In genomic region chr6:30572456-30573311, GRCm38 (mm10) we compare ENCODE assay signal across 10 mouse cellular contexts. TPM values are rescaled to one million over a fixed set of nuclear protein-coding genes. Genes with fewer than 3 reads are reported as not detected.
A peak's percentile ranks its signal among the peaks of the same experiment; 100 is the strongest.
DNase-seq lines count a peak whose midpoint lies in the region; ATAC-seq and TF ChIP-seq lines count a peak whose summit lies in the region.
"Had no signal": no experiment of that assay in that cellular context is flagged by ENCODE, and none has a peak within 500 bp of the region (broad histone marks: within the 10 kb centered on the region; RNA-seq: fewer than 3 reads in every experiment).

No protein-coding gene starts in this region.

- H3K9me3 ChIP-seq in embryonic facial prominence, embryonic 12.5 days: no peaks in the 10 kb centered on the region
- no peaks in the 10 kb centered on the region for H3K9me3 ChIP-seq in heart, embryonic 14.5 days (ENCODE audit: control insufficient read depth, low read length)
- no peaks in the 10 kb centered on the region for H3K9me3 ChIP-seq in midbrain, embryonic 10.5 days (replicated peaks)
- no peaks in the 10 kb centered on the region for H3K9me3 ChIP-seq in stomach, postnatal 0 days (ENCODE audit: control insufficient read depth, low read length)

- peak; percentile 39 for DNase-seq in ES-CJ7 (ENCODE audit: low read depth, low spot score)
- peak; percentile 69 to 84 for DNase-seq in left cerebral cortex, adult 18-20 months (ENCODE audit: low spot score in 2 of 2)
- peak; percentile 81 for DNase-seq in midbrain, embryonic 10.5 days (ENCODE audit: low spot score)
- DNase-seq in stomach, postnatal 0 days (ENCODE audit: low spot score): peak; percentile 39
- no peak for DNase-seq in kidney, postnatal 25 days
- no peak for DNase-seq in adrenal gland, adult 2 months

- H3K27ac ChIP-seq in embryonic facial prominence, embryonic 12.5 days: peak overlapping the region; percentile 85
- peak overlapping the region; percentile 93 for H3K27ac ChIP-seq in heart, embryonic 14.5 days (replicated peaks in 1 of 2; ENCODE audit: control insufficient read depth in 1 of 2, insufficient read depth in 1 of 2, low read depth in 2 of 2, low read length in 2 of 2)
- H3K27ac ChIP-seq in midbrain, embryonic 10.5 days (replicated peaks): peak overlapping the region; percentile 81
- H3K27ac ChIP-seq in stomach, postnatal 0 days (replicated peaks): 0 out of 2 replicates have a peak overlapping the region, but pooled peaks have one; percentile 49

- WGBS in embryonic facial prominence, embryonic 12.5 days: 71% methylated on average over 20 of the region's 20 CpGs
- WGBS in heart, embryonic 14.5 days: 28% methylated on average over 20 of the region's 20 CpGs
- WGBS in midbrain, embryonic 10.5 days: 45% methylated on average over 20 of the region's 20 CpGs
- 47% methylated on average over 20 of the region's 20 CpGs for WGBS in stomach, postnatal 0 days

- TF ChIP-seq EP300 in stomach, postnatal 0 days (optimal IDR thresholded peaks at IDR 0.05): no peak

- no peaks in the 10 kb centered on the region for H3K36me3 ChIP-seq in embryonic facial prominence, embryonic 12.5 days
- no peaks in the 10 kb centered on the region for H3K36me3 ChIP-seq in heart, embryonic 14.5 days (ENCODE audit: control insufficient read depth, insufficient read depth, low read length)
- H3K36me3 ChIP-seq in midbrain, embryonic 10.5 days: no peaks in the 10 kb centered on the region
- H3K36me3 ChIP-seq in stomach, postnatal 0 days (ENCODE audit: control insufficient read depth, insufficient read depth, low read length): no peaks in the 10 kb centered on the region

- no peak for TF ChIP-seq CTCF in stomach, postnatal 0 days (IDR thresholded peaks at IDR 0.05; ENCODE audit: low read depth)

- H3K4me2 ChIP-seq in embryonic facial prominence, embryonic 12.5 days (replicated peaks): no peak overlapping the region
- peak overlapping the region; percentile 40 for H3K4me2 ChIP-seq in heart, embryonic 14.5 days (ENCODE audit: low read length)
- no peak overlapping the region for H3K4me2 ChIP-seq in stomach, postnatal 0 days (replicated peaks; ENCODE audit: low read depth)

- no peaks in the 10 kb centered on the region for H3K27me3 ChIP-seq in embryonic facial prominence, embryonic 12.5 days
- no peaks in the 10 kb centered on the region for H3K27me3 ChIP-seq in heart, embryonic 14.5 days (ENCODE audit: control insufficient read depth, insufficient read depth, low read length)
- peaks cover 13% of the 10 kb centered on the region; the same call in 1 of the 2 replicates for H3K27me3 ChIP-seq in midbrain, embryonic 10.5 days (ENCODE audit: low read depth, poor library complexity, severe bottlenecking)
- no peaks in the 10 kb centered on the region for H3K27me3 ChIP-seq in stomach, postnatal 0 days (ENCODE audit: control insufficient read depth, insufficient read depth, low read length)

- no peak overlapping the region for H3K4me3 ChIP-seq in embryonic facial prominence, embryonic 12.5 days
- no peak overlapping the region for H3K4me3 ChIP-seq in heart, embryonic 14.5 days (ENCODE audit: control insufficient read depth in 1 of 2, insufficient read depth in 1 of 2, low read depth in 1 of 2, low read length in 2 of 2)
- no peak overlapping the region; the same call in 1 of the 2 replicates for H3K4me3 ChIP-seq in midbrain, embryonic 10.5 days
- no peak overlapping the region for H3K4me3 ChIP-seq in stomach, postnatal 0 days (ENCODE audit: low read depth, low read length)

- ATAC-seq in embryonic facial prominence, embryonic 12.5 days (ENCODE audit: insufficient number of reproducible peaks, insufficient read depth, low FRiP score, low TSS enrichment): no peak
- peak; percentile 90 for ATAC-seq in heart, embryonic 14.5 days (ENCODE audit: insufficient number of reproducible peaks, insufficient read depth, low FRiP score, low read depth)
- 0 out of 2 replicates have a peak, but pooled peaks have one; percentile 51 for ATAC-seq in stomach, postnatal 0 days (ENCODE audit: low FRiP score, low TSS enrichment)

- peaks cover 45% of the 10 kb centered on the region for H3K4me1 ChIP-seq in embryonic facial prominence, embryonic 12.5 days
- peaks cover 39 to 43% of the 10 kb centered on the region in 2 experiments for H3K4me1 ChIP-seq in heart, embryonic 14.5 days (ENCODE audit: control insufficient read depth in 2 of 2, insufficient read depth in 2 of 2, low read length in 2 of 2)
- H3K4me1 ChIP-seq in midbrain, embryonic 10.5 days: peaks cover 32% of the 10 kb centered on the region
- no peaks in the 10 kb centered on the region for H3K4me1 ChIP-seq in stomach, postnatal 0 days (replicated peaks; ENCODE audit: control insufficient read depth, insufficient read depth)

- H3K9ac ChIP-seq in embryonic facial prominence, embryonic 12.5 days: no peak overlapping the region
- peak overlapping the region; percentile 52; the same call in 1 of the 2 replicates for H3K9ac ChIP-seq in heart, embryonic 14.5 days (ENCODE audit: low read length)
- H3K9ac ChIP-seq in stomach, postnatal 0 days (ENCODE audit: low read length): no peak overlapping the region

RNA-seq across cellular contexts. Expression of gene Cpa4, which starts 4.5 kb away (rescaled TPM):
- 0.79 and 1.3 TPM in 2 replicates for polyA plus RNA-seq in embryonic facial prominence, embryonic 12.5 days (2016; fragmentation: Nextera tagmentation; extraction: Ambion mirVana)
- polyA plus RNA-seq in heart, embryonic 14.5 days (2014; fragmentation: Nextera tagmentation; extraction: Ambion mirVana): 2.5 TPM in 2 replicates
- under 1 TPM; 0.19 to 0.21 TPM for total RNA-seq in left cerebral cortex, adult 18-20 months (2021)
- 1.3 and 2.3 TPM in 2 replicates for polyA plus RNA-seq in midbrain, embryonic 10.5 days (2016; fragmentation: Nextera tagmentation; extraction: Ambion mirVana)
- polyA plus RNA-seq in stomach, postnatal 0 days (2015; fragmentation: Nextera tagmentation; extraction: Ambion mirVana): 32.7 and 33.7 TPM in 2 replicates
- total RNA-seq in adrenal gland, adult 2 months (2021): 1 to 10 TPM; 1.6 to 2.1 TPM
- 0.94 and 1.1 TPM in 2 replicates for polyA plus RNA-seq in adrenal gland, adult 2 months (2012; rRNA removed)
- total RNA-seq: MEL had no signal
- polyA plus RNA-seq: gonadal fat pad, adult 2 months had no signal

RNA-seq across cellular contexts. Expression of gene Cpa2, which starts 31.3 kb away (rescaled TPM):
- polyA plus RNA-seq in embryonic facial prominence, embryonic 12.5 days (2016; fragmentation: Nextera tagmentation; extraction: Ambion mirVana): 4.2 and 7.6 TPM in 2 replicates
- polyA plus RNA-seq in heart, embryonic 14.5 days (2014; fragmentation: Nextera tagmentation; extraction: Ambion mirVana): 2.2 and 4.8 TPM in 2 replicates
- total RNA-seq in left cerebral cortex, adult 18-20 months (2021): 1 to 10 TPM; 1.9 to 2.0 TPM
- 22.0 and 22.8 TPM in 2 replicates for polyA plus RNA-seq in midbrain, embryonic 10.5 days (2016; fragmentation: Nextera tagmentation; extraction: Ambion mirVana)
- 1.7 and 2.6 TPM in 2 replicates for polyA plus RNA-seq in stomach, postnatal 0 days (2015; fragmentation: Nextera tagmentation; extraction: Ambion mirVana)
- under 1 TPM; 0.69 to 0.98 TPM for total RNA-seq in adrenal gland, adult 2 months (2021)
- 0.10 TPM in 1 of 2 replicates, not detected in the other for polyA plus RNA-seq in adrenal gland, adult 2 months (2012; rRNA removed)

RNA-seq across cellular contexts. Expression of gene Cpa5, which starts 38.1 kb away (rescaled TPM):
- 0.22 and 0.33 TPM in 2 replicates for polyA plus RNA-seq in embryonic facial prominence, embryonic 12.5 days (2016; fragmentation: Nextera tagmentation; extraction: Ambion mirVana)
- 0.74 TPM in 2 replicates for polyA plus RNA-seq in heart, embryonic 14.5 days (2014; fragmentation: Nextera tagmentation; extraction: Ambion mirVana)
- total RNA-seq in left cerebral cortex, adult 18-20 months (2021): not detected
- polyA plus RNA-seq in midbrain, embryonic 10.5 days (2016; fragmentation: Nextera tagmentation; extraction: Ambion mirVana): 0.30 and 0.74 TPM in 2 replicates
- 0.16 and 0.18 TPM in 2 replicates for polyA plus RNA-seq in stomach, postnatal 0 days (2015; fragmentation: Nextera tagmentation; extraction: Ambion mirVana)
- total RNA-seq in adrenal gland, adult 2 months (2021): not detected
- polyA plus RNA-seq in adrenal gland, adult 2 months (2012; rRNA removed): not detected in 2 replicates
- total RNA-seq: MEL had no signal

Comparison
In these comparisons a context has a peak if more than half of its experiments do, and no peak if none do; other contexts are left out.
1. DNase-seq: peak in ES-CJ7 (single experiment), left cerebral cortex, adult 18-20 months (2 of 2), midbrain, embryonic 10.5 days (single experiment) and stomach, postnatal 0 days (single experiment); none in kidney, postnatal 25 days (0 of 2) and adrenal gland, adult 2 months (single experiment).
2. Peak in every context shown above with its lines, with median percentiles within 50 percentile points of each other: H3K27ac ChIP-seq.